Mouse (Mus musculus) spleen, adult 2 months (tissue): ENCODE measurements around the gene Mrgprh. TPM values are rescaled to one million over a fixed set of nuclear protein-coding genes. Genes with fewer than 3 reads are reported as not detected.

ENCODE experiments used
- DNase-seq, 2 experiments: peaks; one replicate each; pipeline versions ENCODE4 v3.0.0 to v3.0.0-alpha.2; 2012 to 2021; ENCODE audit warnings: low spot score in 2 of 2, low read depth in 1 of 2
- H3K27ac ChIP-seq: fragments of 200-500 bp; 2 replicates; pipeline ENCODE4 v1.5.1; 2012; ENCODE audit warnings: low read length, inconsistent platforms; ENCODE audit not compliant: insufficient read depth
- H3K27me3 ChIP-seq: fragments of 200-500 bp; 2 replicates; pipeline ENCODE4 v1.6.1; 2012; ENCODE audit warnings: mild to moderate bottlenecking, moderate library complexity, low read length, inconsistent platforms; ENCODE audit not compliant: control insufficient read depth, insufficient read depth
- H3K36me3 ChIP-seq: fragments of 200-500 bp; 2 replicates; pipeline ENCODE4 v1.6.1; 2012; ENCODE audit warnings: mild to moderate bottlenecking, low read length, inconsistent platforms; ENCODE audit not compliant: control insufficient read depth, insufficient read depth
- H3K4me1 ChIP-seq: fragments of 200-500 bp; 2 replicates; pipeline ENCODE4 v1.6.1; 2011; ENCODE audit warnings: inconsistent platforms; ENCODE audit not compliant: control insufficient read depth, insufficient read depth, insufficient read length
- H3K4me3 ChIP-seq: fragments of 200-500 bp; 2 replicates; pipeline ENCODE4 v1.5.1; 2011; ENCODE audit warnings: mild to moderate bottlenecking, inconsistent platforms; ENCODE audit not compliant: insufficient read depth, insufficient read length; ENCODE audit errors: extremely low read depth
- CTCF ChIP-seq: fragments of 200-500 bp; IDR thresholded peaks from 2 replicates; pipeline ENCODE4 v1.5.1; 2011; ENCODE audit warnings: mild to moderate bottlenecking, inconsistent platforms; ENCODE audit not compliant: insufficient read depth, insufficient read length, insufficient replicate concordance; ENCODE audit errors: extremely low read depth
- POLR2A ChIP-seq: fragments of 200-500 bp; IDR thresholded peaks from 2 replicates; pipeline ENCODE4 v1.6.1; 2011; ENCODE audit warnings: low read depth, low read length, inconsistent platforms
- WGBS: fragments of 180-500 bp; shearing (Covaris S2); methylation state at CpG from one replicate; pipeline ENCODE4 v1.1.7; 2018; 5-methylcytosine and 5-hydroxymethylcytosine counted together
- polyA plus RNA-seq: library from polyadenylated mRNA; depleted of rRNA; stranded (reverse); fragments of >200 nt; gene quantifications from 2 replicates; pipeline ENCODE4 v1.2.3, GENCODE M21; 2012; rRNA removed

Mrgprh gene
- polyA plus RNA-seq, 1 experiment: not detected

GRCm38 (mm10) chr17:12915488-12915880 is 39.6 kb downstream of the Mrgprh start, which contains the start of gene Tcp1:
Gene Tcp1, plus strand, starts transcription at chr17:12915701.
- DNase-seq: peak in 1 of 2 experiments; percentile 11
- H3K4me3 ChIP-seq: peak within 1 kb of the TSS; percentile 82
- H3K27me3 ChIP-seq: no peaks in the 10 kb centered on the region
- H3K36me3 ChIP-seq: peaks cover 23% of the 10 kb centered on the region
- 1% methylated on average over 18 of the region's 18 CpGs for WGBS
- TF ChIP-seq POLR2A (no peak), CTCF (no peak)
- H3K4me1 ChIP-seq: no peaks in the 10 kb centered on the region; the same call in 1 of the 2 replicates
- peak within 1 kb of the TSS; percentile 89 for H3K27ac ChIP-seq

- peaks cover 24% of the 10 kb centered on the region for H3K36me3 ChIP-seq
- H3K4me3 ChIP-seq: peak within 1 kb of the TSS; percentile 82
- peak; percentile 82 for TF ChIP-seq POLR2A
- TF ChIP-seq CTCF: no peak
- WGBS: under 1% methylated on average over 56 of the region's 56 CpGs
- DNase-seq: peak; percentile 98 to 99
- no peaks in the 10 kb centered on the region; the same call in 1 of the 2 replicates for H3K4me1 ChIP-seq
- H3K27me3 ChIP-seq: no peaks in the 10 kb centered on the region
- peak within 1 kb of the TSS; percentile 89 for H3K27ac ChIP-seq
Observed at GRCm38 (mm10) chr17:12915881-12916583, 40.2 kb downstream of the Mrgprh start, which contains the start of gene Mrpl18. Gene Mrpl18, minus strand, starts transcription at chr17:12916345.

GRCm38 (mm10) chr17:12916588-12917380 is 41.0 kb downstream of the Mrgprh start:
- Histone ChIP-seq H3K27me3 (no peaks in the 10 kb centered on the region), H3K27ac (peak overlapping the region; percentile 89), H3K4me3 (peak overlapping the region; percentile 82), H3K36me3 (peaks cover 25% of the 10 kb centered on the region), H3K4me1 (no peaks in the 10 kb centered on the region; the same call in 1 of the 2 replicates)
- peak; percentile 45 to 46 for DNase-seq
- TF ChIP-seq POLR2A: no peak
- TF ChIP-seq CTCF: no peak
- WGBS: under 1% methylated on average over 40 of the region's 40 CpGs

- DNase-seq: peak; percentile 17 to 41
- Histone ChIP-seq H3K27me3 (no peaks in the 10 kb centered on the region), H3K4me1 (no peaks in the 10 kb centered on the region; the same call in 1 of the 2 replicates), H3K27ac (no peak overlapping the region), H3K36me3 (peaks cover 38% of the 10 kb centered on the region), H3K4me3 (no peak overlapping the region)
- 49% methylated on average over 1 of the region's 1 CpGs for WGBS
- TF ChIP-seq CTCF (no peak), POLR2A (no peak)
Observed at GRCm38 (mm10) chr17:12921073-12921472, 45.2 kb downstream of the Mrgprh start.

GRCm38 (mm10) chr17:12925001-12925400 is 49.2 kb downstream of the Mrgprh start:
- H3K36me3 ChIP-seq: peaks cover 34% of the 10 kb centered on the region
- DNase-seq: no peak
- no peaks in the 10 kb centered on the region for H3K4me1 ChIP-seq
- no peak overlapping the region for H3K27ac ChIP-seq
- TF ChIP-seq CTCF: no peak
- no peak for TF ChIP-seq POLR2A
- H3K4me3 ChIP-seq: no peak overlapping the region
- WGBS: 89% methylated on average over 3 of the region's 3 CpGs
- no peaks in the 10 kb centered on the region for H3K27me3 ChIP-seq

- no peak overlapping the region for H3K27ac ChIP-seq
- 93% methylated on average over 8 of the region's 8 CpGs for WGBS
- H3K36me3 ChIP-seq: peaks cover 30% of the 10 kb centered on the region
Observed at GRCm38 (mm10) chr17:12925703-12926180, 49.9 kb downstream of the Mrgprh start.

More at GRCm38 (mm10) chr17:12925703-12926180, 49.9 kb downstream of the Mrgprh start:
- Histone ChIP-seq H3K4me1 (no peaks in the 10 kb centered on the region), H3K4me3 (no peak overlapping the region), H3K27me3 (no peaks in the 10 kb centered on the region)
- no peak for TF ChIP-seq CTCF
- TF ChIP-seq POLR2A: no peak
- no peak for DNase-seq

Other genes starting within 250 kb of the Mrgprh start
- gene Slc22a1, start 200.2 kb upstream of the Mrgprh start, polyA plus RNA-seq: 0.04 TPM in 2 replicates
- gene Igf2r, start 106.4 kb upstream of the Mrgprh start, polyA plus RNA-seq: 7.2 and 9.7 TPM in 2 replicates
- gene Mas1, start 7.9 kb upstream of the Mrgprh start, polyA plus RNA-seq: not detected in 2 replicates
- 0.32 and 0.88 TPM in 2 replicates for gene Pnldc1, start 34.2 kb downstream of the Mrgprh start, polyA plus RNA-seq
- gene Tcp1, start 39.7 kb downstream of the Mrgprh start, polyA plus RNA-seq: 29.9 and 32.9 TPM in 2 replicates
- 19.9 and 22.3 TPM in 2 replicates for gene Mrpl18, start 40.3 kb downstream of the Mrgprh start, polyA plus RNA-seq
- 0.07 TPM in 1 of 2 replicates, not detected in the other for gene Acat3, start 64.6 kb downstream of the Mrgprh start, polyA plus RNA-seq
- 3.5 and 4.6 TPM in 2 replicates for gene Acat2, start 84.7 kb downstream of the Mrgprh start, polyA plus RNA-seq
- gene Wtap, start 118.1 kb downstream of the Mrgprh start, polyA plus RNA-seq: 11.7 TPM in 2 replicates
- 98.9 and 191 TPM in 2 replicates for gene Sod2, start 130.8 kb downstream of the Mrgprh start, polyA plus RNA-seq
- 0.41 and 0.62 TPM in 2 replicates for gene Gpr31b, start 176.3 kb downstream of the Mrgprh start, polyA plus RNA-seq
- not detected in 2 replicates for gene Tcp10b, start 185.1 kb downstream of the Mrgprh start, polyA plus RNA-seq